Mouse (Mus musculus): ENCODE data around the gene Cryl1. TPM values are rescaled to one million over a fixed set of nuclear protein-coding genes. Genes with fewer than 3 reads are reported as not detected.

The Cryl1 gene
- polyA plus RNA-seq, 1 experiment: 167 TPM

DNA sequence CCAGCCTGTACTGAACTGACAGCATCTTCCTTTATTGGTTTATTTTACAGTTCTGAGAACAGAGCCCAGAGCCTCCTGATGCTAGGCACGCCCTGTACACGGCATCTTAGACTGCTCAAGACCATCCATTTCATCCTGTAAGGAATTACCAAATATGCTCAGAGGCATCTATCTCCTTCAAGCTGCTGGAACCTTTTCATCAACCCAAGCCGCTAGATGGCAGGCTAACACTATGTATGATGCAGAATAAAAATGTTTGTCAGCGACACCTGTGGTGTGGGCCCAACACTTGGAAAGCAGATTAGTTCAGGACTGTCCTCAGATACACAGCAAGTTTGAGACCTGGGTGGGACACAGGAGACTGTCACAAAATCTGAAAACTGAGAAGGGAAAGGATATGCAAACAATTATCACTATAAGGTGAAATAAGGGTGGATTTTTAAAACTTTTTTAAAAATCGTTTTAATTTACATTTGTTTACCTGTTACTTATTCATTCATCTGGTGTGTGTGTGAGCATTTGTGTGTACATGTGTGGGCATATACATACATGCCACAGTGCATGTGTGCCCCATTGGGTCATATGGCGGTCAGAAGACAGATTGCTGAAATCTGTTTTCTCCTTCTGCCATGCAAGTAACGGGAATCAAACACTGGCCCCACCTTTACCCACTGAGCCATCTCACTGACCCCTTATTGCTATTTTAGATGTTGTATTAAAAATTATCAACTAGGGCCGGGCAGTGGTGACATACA lies 25.8 kb downstream of the Cryl1 start:
- Histone ChIP-seq H3K27me3 (ENCODE audit: control insufficient read depth, insufficient read depth, low read length) (no peaks in the 10 kb centered on the region), H3K4me3 (ENCODE audit: low read depth, low read length) (no peak overlapping the region), H3K27ac (ENCODE audit: insufficient read depth, low read depth, low read length) (no peak overlapping the region), H3K36me3 (ENCODE audit: control insufficient read depth, insufficient read depth, low read length) (peaks cover 12% of the 10 kb centered on the region; the same call in 1 of the 2 replicates), H3K4me1 (ENCODE audit: control insufficient read depth, insufficient read depth, insufficient read length, low read length) (peaks cover 7% of the 10 kb centered on the region)
- no peak for TF ChIP-seq POLR2A (IDR thresholded peaks at IDR 0.05; ENCODE audit: low read depth, low read length)
- peak; percentile 34; the same call in 1 of the 2 replicates for TF ChIP-seq CTCF (IDR thresholded peaks at IDR 0.05; ENCODE audit: extremely low read depth, insufficient read length, insufficient replicate concordance, low read depth, low read length)
- WGBS: 49% methylated on average over 8 of the region's 8 CpGs

DNA sequence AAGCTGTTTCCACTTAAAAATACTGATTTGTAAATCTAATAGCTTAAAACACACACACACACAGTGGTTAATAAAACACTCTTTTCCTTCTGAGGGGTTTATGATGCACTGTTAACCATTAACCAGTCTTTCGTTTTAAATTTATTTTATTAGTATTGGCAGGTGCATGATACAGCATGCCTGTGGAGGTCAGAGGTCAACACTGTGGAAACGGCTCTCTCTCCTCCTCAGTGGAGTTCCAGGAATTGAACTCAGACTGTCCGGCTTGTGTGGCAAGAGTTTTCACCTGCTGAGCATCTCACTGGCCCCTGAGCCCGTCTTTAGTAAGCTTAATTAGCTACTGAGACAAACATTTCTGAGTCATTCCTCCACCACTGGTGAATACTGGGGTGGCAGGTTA lies 31.0 kb downstream of the Cryl1 start:
- peak overlapping the region; percentile 9; the same call in 1 of the 2 replicates for H3K27ac ChIP-seq (ENCODE audit: insufficient read depth, low read depth, low read length)
- 14% methylated on average over 4 of the region's 4 CpGs for WGBS
- H3K27me3 ChIP-seq (ENCODE audit: control insufficient read depth, insufficient read depth, low read length): no peaks in the 10 kb centered on the region
- peaks cover 3% of the 10 kb centered on the region for H3K36me3 ChIP-seq (ENCODE audit: control insufficient read depth, insufficient read depth, low read length)
- H3K4me1 ChIP-seq (ENCODE audit: control insufficient read depth, insufficient read depth, insufficient read length, low read length): peaks cover 5% of the 10 kb centered on the region; the same call in 1 of the 2 replicates
- H3K4me3 ChIP-seq (ENCODE audit: low read depth, low read length): no peak overlapping the region
- TF ChIP-seq POLR2A (IDR thresholded peaks at IDR 0.05; ENCODE audit: low read depth, low read length) (no peak), CTCF (IDR thresholded peaks at IDR 0.05; ENCODE audit: extremely low read depth, insufficient read length, insufficient replicate concordance, low read depth, low read length) (no peak)

DNA sequence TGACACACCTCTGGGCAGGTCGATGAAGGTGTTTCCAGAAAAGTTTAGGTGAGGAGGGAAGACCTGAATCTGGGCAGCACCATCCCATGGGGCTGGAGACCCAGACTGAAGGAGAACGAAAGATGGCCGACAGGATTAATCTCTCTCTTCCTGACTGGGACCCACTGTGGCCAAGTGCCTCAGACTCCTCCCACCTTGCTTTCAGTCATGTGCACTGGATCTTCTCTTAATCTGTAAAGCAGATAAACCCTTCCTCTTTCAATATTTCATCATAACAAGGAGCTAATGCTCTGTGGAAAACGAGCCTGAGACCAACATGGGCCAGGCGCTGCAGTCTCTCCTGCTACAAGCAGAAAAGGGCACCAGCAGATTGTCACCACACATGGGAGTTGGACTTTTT lies 31.6 kb downstream of the Cryl1 start:
- Histone ChIP-seq H3K4me3 (ENCODE audit: low read depth, low read length) (no peak overlapping the region), H3K27ac (ENCODE audit: insufficient read depth, low read depth, low read length) (peak overlapping the region; percentile 81), H3K36me3 (ENCODE audit: control insufficient read depth, insufficient read depth, low read length) (peaks cover 7% of the 10 kb centered on the region), H3K27me3 (ENCODE audit: control insufficient read depth, insufficient read depth, low read length) (no peaks in the 10 kb centered on the region), H3K4me1 (ENCODE audit: control insufficient read depth, insufficient read depth, insufficient read length, low read length) (peaks cover 5% of the 10 kb centered on the region; the same call in 1 of the 2 replicates)
- WGBS: 31% methylated on average over 5 of the region's 5 CpGs
- no peak for TF ChIP-seq POLR2A (IDR thresholded peaks at IDR 0.05; ENCODE audit: low read depth, low read length)
- no peak for TF ChIP-seq CTCF (IDR thresholded peaks at IDR 0.05; ENCODE audit: extremely low read depth, insufficient read length, insufficient replicate concordance, low read depth, low read length)

GRCm38 (mm10) chr14:57365341-57365740 lies 33.0 kb downstream of the Cryl1 start:
- TF ChIP-seq CTCF (IDR thresholded peaks at IDR 0.05; ENCODE audit: extremely low read depth, insufficient read length, insufficient replicate concordance, low read depth, low read length) (no peak), POLR2A (IDR thresholded peaks at IDR 0.05; ENCODE audit: low read depth, low read length) (no peak)
- Histone ChIP-seq H3K27me3 (ENCODE audit: control insufficient read depth, insufficient read depth, low read length) (no peaks in the 10 kb centered on the region), H3K4me1 (ENCODE audit: control insufficient read depth, insufficient read depth, insufficient read length, low read length) (peaks cover 5% of the 10 kb centered on the region; the same call in 1 of the 2 replicates), H3K27ac (ENCODE audit: insufficient read depth, low read depth, low read length) (no peak overlapping the region), H3K4me3 (ENCODE audit: low read depth, low read length) (no peak overlapping the region), H3K36me3 (ENCODE audit: control insufficient read depth, insufficient read depth, low read length) (peaks cover 13% of the 10 kb centered on the region)
- 73% methylated on average over 9 of the region's 9 CpGs for WGBS

GRCm38 (mm10) chr14:57363833-57364232 lies 34.5 kb downstream of the Cryl1 start:
- 80% methylated on average over 6 of the region's 6 CpGs for WGBS

DNA sequence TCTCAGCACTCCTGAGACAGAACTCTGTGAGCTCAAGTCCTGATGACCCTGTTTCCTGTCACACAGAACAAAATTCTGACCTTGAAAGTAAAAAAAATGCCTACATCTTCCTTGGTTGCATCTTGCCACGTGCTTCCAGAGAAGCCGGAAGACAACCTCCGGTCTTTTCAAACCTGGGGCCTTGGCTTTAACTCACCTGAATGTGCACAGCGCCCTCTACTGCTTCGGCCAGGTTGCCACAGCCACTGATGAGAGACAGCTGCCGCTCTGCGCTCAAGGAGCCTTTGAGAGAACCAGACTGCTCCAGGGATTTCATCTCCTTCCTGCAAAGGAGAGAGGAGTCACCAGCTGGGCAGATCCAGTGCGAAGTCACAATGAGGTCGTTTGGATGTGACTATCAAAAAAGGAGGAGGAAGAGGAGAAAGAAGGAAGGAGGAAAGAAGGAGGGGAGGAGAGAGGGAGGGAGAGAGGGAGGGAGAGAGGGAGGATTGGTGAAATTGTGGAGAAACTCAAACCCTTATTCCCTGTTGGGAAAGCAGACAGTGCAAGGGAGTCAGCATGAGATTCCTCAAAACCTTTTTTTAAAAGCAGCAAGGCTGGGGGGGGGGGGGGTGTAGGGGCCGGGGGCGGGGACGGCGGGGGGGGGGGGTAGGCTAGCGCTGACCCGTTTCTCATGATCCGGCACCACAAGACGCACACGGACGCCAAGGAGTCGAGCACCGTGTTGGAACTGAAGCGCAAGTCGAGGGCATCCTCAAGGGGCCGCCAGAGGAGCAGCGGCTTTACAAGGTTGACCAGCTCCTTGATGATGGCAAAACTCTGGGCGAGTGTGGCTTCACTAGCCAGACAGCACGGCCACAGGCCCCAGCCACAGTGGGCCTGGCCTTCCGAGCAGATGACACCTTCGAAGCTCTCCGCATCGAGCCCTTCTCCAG lies 35.3 kb downstream of the Cryl1 start:
- Histone ChIP-seq H3K4me3 (ENCODE audit: low read depth, low read length) (no peak overlapping the region), H3K27me3 (ENCODE audit: control insufficient read depth, insufficient read depth, low read length) (no peaks in the 10 kb centered on the region), H3K36me3 (ENCODE audit: control insufficient read depth, insufficient read depth, low read length) (peaks cover 18% of the 10 kb centered on the region), H3K4me1 (ENCODE audit: control insufficient read depth, insufficient read depth, insufficient read length, low read length) (peaks cover 5% of the 10 kb centered on the region; the same call in 1 of the 2 replicates), H3K27ac (ENCODE audit: insufficient read depth, low read depth, low read length) (no peak overlapping the region)
- WGBS: 48% methylated on average over 27 of the region's 31 CpGs
- TF ChIP-seq CTCF (IDR thresholded peaks at IDR 0.05; ENCODE audit: extremely low read depth, insufficient read length, insufficient replicate concordance, low read depth, low read length): peak; percentile 75; the same call in 1 of the 2 replicates
- no peak for TF ChIP-seq POLR2A (IDR thresholded peaks at IDR 0.05; ENCODE audit: low read depth, low read length)

More at GRCm38 (mm10) chr14:57363833-57364232, 34.5 kb downstream of the Cryl1 start:
- H3K36me3 ChIP-seq (ENCODE audit: control insufficient read depth, insufficient read depth, low read length): peaks cover 16% of the 10 kb centered on the region
- TF ChIP-seq CTCF (IDR thresholded peaks at IDR 0.05; ENCODE audit: extremely low read depth, insufficient read length, insufficient replicate concordance, low read depth, low read length): no peak
- TF ChIP-seq POLR2A (IDR thresholded peaks at IDR 0.05; ENCODE audit: low read depth, low read length): no peak
- H3K27ac ChIP-seq (ENCODE audit: insufficient read depth, low read depth, low read length): no peak overlapping the region
- no peaks in the 10 kb centered on the region for H3K27me3 ChIP-seq (ENCODE audit: control insufficient read depth, insufficient read depth, low read length)
- no peak overlapping the region for H3K4me3 ChIP-seq (ENCODE audit: low read depth, low read length)
- peaks cover 5% of the 10 kb centered on the region; the same call in 1 of the 2 replicates for H3K4me1 ChIP-seq (ENCODE audit: control insufficient read depth, insufficient read depth, insufficient read length, low read length)

All from small intestine, adult 2 months (tissue).